Comparison of ENCODE assay signal across 18 mouse cellular contexts in the genomic region with DNA sequence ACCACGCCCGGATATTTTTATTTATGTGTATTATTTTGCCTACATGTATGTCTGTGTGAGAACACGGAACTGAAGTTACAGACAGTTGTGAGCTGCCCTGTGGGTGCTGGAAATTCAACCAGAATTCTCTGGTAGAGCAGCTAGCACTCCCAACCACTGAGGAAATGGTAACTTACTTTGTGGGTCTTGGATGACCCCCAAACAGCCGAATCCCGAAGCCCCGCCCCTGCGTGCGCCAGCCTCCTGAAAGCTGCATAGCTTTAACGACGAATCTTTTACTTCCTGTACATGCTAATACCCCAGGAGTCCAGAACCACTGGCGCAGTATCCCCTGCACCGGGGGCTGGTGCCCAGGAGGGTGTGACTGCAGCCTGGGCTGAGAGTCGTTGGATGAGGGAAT.
"Had no signal": no experiment of that assay in that cellular context is flagged by ENCODE, and none has a peak within 500 bp of the region (broad histone marks: within the 10 kb centered on the region; RNA-seq: fewer than 3 reads in every experiment).

No protein-coding gene starts in this region.

- H3K27me3 ChIP-seq: lung, embryonic 15.5 days had no signal

- DNase-seq: lung, adult 2 months; lung, postnatal 14 days; lung, postnatal 36 days; right cerebral cortex, adult 18-20 months; right cerebral cortex, postnatal 25 days; right cerebral cortex, postnatal 4 days; spleen, adult 18-20 months; thymus, adult 18-20 months; thymus, postnatal 14 days had no signal

- H3K9me3 ChIP-seq: lung, embryonic 15.5 days; midbrain, embryonic 13.5 days; midbrain, embryonic 15.5 days; neural tube, embryonic 13.5 days; neural tube, embryonic 15.5 days had no signal

- H3K4me3 ChIP-seq: lung, embryonic 15.5 days; midbrain, embryonic 13.5 days; midbrain, embryonic 15.5 days; myocyte; neural tube, embryonic 13.5 days; neural tube, embryonic 15.5 days had no signal

- H3K27ac ChIP-seq: lung, embryonic 15.5 days; macrophage; midbrain, embryonic 13.5 days; midbrain, embryonic 15.5 days; neural tube, embryonic 13.5 days; neural tube, embryonic 15.5 days had no signal

- H3K36me3 ChIP-seq: lung, embryonic 15.5 days; midbrain, embryonic 13.5 days; midbrain, embryonic 15.5 days; neural tube, embryonic 13.5 days; neural tube, embryonic 15.5 days had no signal

- H3K9ac ChIP-seq: lung, embryonic 15.5 days; midbrain, embryonic 13.5 days; midbrain, embryonic 15.5 days; neural tube, embryonic 13.5 days; neural tube, embryonic 15.5 days had no signal

- ATAC-seq: lung, postnatal 0 days; midbrain, embryonic 13.5 days; midbrain, embryonic 15.5 days had no signal

- H3K4me2 ChIP-seq: lung, embryonic 15.5 days; midbrain, embryonic 11.5 days; midbrain, embryonic 13.5 days; midbrain, embryonic 15.5 days; neural tube, embryonic 13.5 days; neural tube, embryonic 15.5 days had no signal
